Mouse (Mus musculus): ENCODE measurements around the gene Psmb4. TPM values are rescaled to one million over a fixed set of nuclear protein-coding genes. Genes with fewer than 3 reads are reported as not detected.
"Not testable (repeated sequence)": the region's sequence is repeated elsewhere in the genome, so short reads cannot be mapped to it uniquely, and the experiment has no call there.

Psmb4 gene
- polyA plus RNA-seq, 1 experiment from 2014 or later: 391 TPM

GRCm38 (mm10) chr3:94924688-94925087 lies 37.9 kb upstream of the Psmb4 start:
- no peak overlapping the region for H3K4me2 ChIP-seq (replicated peaks)
- H3K36me3 ChIP-seq: no peaks in the 10 kb centered on the region
- no peak overlapping the region for H3K27ac ChIP-seq
- no peak overlapping the region for H3K4me3 ChIP-seq (replicated peaks)
- H3K27me3 ChIP-seq: no peaks in the 10 kb centered on the region
- WGBS: 80% methylated on average over 8 of the region's 8 CpGs
- H3K9ac ChIP-seq (replicated peaks): no peak overlapping the region
- H3K9me3 ChIP-seq: no peaks in the 10 kb centered on the region
- H3K4me1 ChIP-seq (replicated peaks): no peaks in the 10 kb centered on the region
- ATAC-seq: no peak

- Histone ChIP-seq H3K4me3 (replicated peaks) (no peak overlapping the region), H3K36me3 (no peaks in the 10 kb centered on the region), H3K9ac (replicated peaks) (no peak overlapping the region), H3K27ac (no peak overlapping the region), H3K9me3 (no peaks in the 10 kb centered on the region), H3K4me2 (replicated peaks) (no peak overlapping the region), H3K4me1 (replicated peaks) (0 out of 2 replicates have a peak, but pooled peaks cover 3% of the 10 kb centered on the region), H3K27me3 (no peaks in the 10 kb centered on the region)
- WGBS: 69% methylated on average over 3 of the region's 3 CpGs
- ATAC-seq: no peak
These were observed 35.6 kb upstream of the Psmb4 start for GRCm38 (mm10) chr3:94922333-94922732.

- no peak overlapping the region for H3K27ac ChIP-seq
- no peak for ATAC-seq
- 0 out of 2 replicates have a peak, but pooled peaks cover 3% of the 10 kb centered on the region for H3K4me1 ChIP-seq (replicated peaks)
- H3K9ac ChIP-seq (replicated peaks): no peak overlapping the region
- no peak overlapping the region for H3K4me2 ChIP-seq (replicated peaks)
- H3K4me3 ChIP-seq (replicated peaks): no peak overlapping the region
- H3K9me3 ChIP-seq: no peaks in the 10 kb centered on the region
- 55% methylated on average over 3 of the region's 3 CpGs for WGBS
- no peaks in the 10 kb centered on the region for H3K27me3 ChIP-seq
- H3K36me3 ChIP-seq: no peaks in the 10 kb centered on the region
These were observed 34.3 kb upstream of the Psmb4 start for GRCm38 (mm10) chr3:94921104-94921503.

- Histone ChIP-seq H3K4me2 (replicated peaks) (no peak overlapping the region), H3K27ac (no peak overlapping the region), H3K4me3 (replicated peaks) (no peak overlapping the region), H3K36me3 (no peaks in the 10 kb centered on the region), H3K4me1 (replicated peaks) (0 out of 2 replicates have a peak, but pooled peaks cover 3% of the 10 kb centered on the region), H3K9me3 (no peaks in the 10 kb centered on the region), H3K27me3 (no peaks in the 10 kb centered on the region), H3K9ac (replicated peaks) (no peak overlapping the region)
- ATAC-seq: no peak
- WGBS: 84% methylated on average over 4 of the region's 4 CpGs
These were observed 32.1 kb upstream of the Psmb4 start for GRCm38 (mm10) chr3:94918845-94919244.

DNA sequence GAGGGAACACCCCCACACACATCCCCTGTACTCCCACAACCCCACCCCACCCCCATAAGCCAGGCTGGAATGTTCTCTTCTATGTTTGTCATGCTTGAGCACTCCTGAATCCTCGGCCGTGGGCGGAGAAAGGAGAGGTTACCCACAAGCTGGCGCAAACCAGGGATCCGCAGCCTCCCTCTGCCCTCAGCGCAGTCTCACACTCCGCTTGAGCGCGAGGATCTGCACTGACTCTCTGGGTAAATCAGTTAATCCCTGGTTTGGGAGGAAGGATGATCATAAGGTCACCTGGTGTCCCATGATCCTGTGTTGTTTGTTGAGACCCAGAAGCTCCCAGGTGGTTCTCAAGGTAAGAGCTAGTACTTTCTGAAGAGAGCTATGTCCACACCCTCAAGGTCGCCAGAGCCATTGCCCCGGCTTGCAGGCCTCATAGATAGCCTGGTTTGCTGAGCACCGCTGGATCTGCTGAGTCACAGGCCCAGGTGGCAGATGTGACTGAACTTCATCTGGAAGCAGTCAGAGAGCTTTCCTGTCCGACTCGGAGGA lies 31.1 kb upstream of the Psmb4 start:
- Histone ChIP-seq H3K9me3 (no peaks in the 10 kb centered on the region), H3K9ac (replicated peaks) (0 out of 2 replicates have a peak overlapping the region, but pooled peaks have one; percentile 7), H3K4me1 (replicated peaks) (0 out of 2 replicates have a peak, but pooled peaks cover 3% of the 10 kb centered on the region), H3K4me3 (replicated peaks) (no peak overlapping the region), H3K36me3 (no peaks in the 10 kb centered on the region), H3K27ac (no peak overlapping the region), H3K27me3 (no peaks in the 10 kb centered on the region), H3K4me2 (replicated peaks) (no peak overlapping the region)
- ATAC-seq: no peak
- WGBS: 34% methylated on average over 14 of the region's 14 CpGs

- H3K4me2 ChIP-seq (replicated peaks): no peak overlapping the region
- ATAC-seq: no peak
- H3K9me3 ChIP-seq: no peaks in the 10 kb centered on the region
- 92% methylated on average over 7 of the region's 7 CpGs for WGBS
- no peaks in the 10 kb centered on the region for H3K36me3 ChIP-seq
- no peak overlapping the region for H3K4me3 ChIP-seq (replicated peaks)
- H3K27ac ChIP-seq: no peak overlapping the region
- no peak overlapping the region for H3K9ac ChIP-seq (replicated peaks)
- H3K4me1 ChIP-seq (replicated peaks): 0 out of 2 replicates have a peak, but pooled peaks cover 3% of the 10 kb centered on the region
- no peaks in the 10 kb centered on the region for H3K27me3 ChIP-seq
These were observed 29.4 kb upstream of the Psmb4 start for GRCm38 (mm10) chr3:94915903-94916741.

DNA sequence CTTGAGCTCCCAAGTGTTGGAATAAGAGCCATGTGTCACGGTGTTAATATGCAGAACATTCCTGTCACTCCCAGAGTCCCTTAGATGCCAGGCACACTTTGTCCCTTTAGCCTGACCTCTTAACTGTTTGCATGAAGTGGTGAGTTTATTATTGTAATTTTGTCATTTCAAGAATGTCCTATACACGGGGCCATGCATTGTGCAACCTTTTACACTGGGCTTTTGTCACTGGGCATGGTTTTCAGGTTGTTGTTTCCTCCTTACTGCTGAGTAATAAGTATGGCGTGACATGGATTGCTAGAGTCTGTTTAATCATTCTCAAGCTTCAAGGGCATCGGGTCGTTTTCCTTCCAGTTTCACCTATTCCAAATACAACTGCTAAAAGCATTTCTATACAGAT lies 27.0 kb upstream of the Psmb4 start:
- no peak overlapping the region for H3K9ac ChIP-seq (replicated peaks)
- no peak for ATAC-seq
- H3K27me3 ChIP-seq: no peaks in the 10 kb centered on the region
- H3K4me2 ChIP-seq (replicated peaks): no peak overlapping the region
- H3K4me3 ChIP-seq (replicated peaks): no peak overlapping the region
- no peaks in the 10 kb centered on the region for H3K36me3 ChIP-seq
- H3K9me3 ChIP-seq: no peaks in the 10 kb centered on the region
- H3K4me1 ChIP-seq (replicated peaks): 0 out of 2 replicates have a peak, but pooled peaks cover 3% of the 10 kb centered on the region
- H3K27ac ChIP-seq: no peak overlapping the region
- 78% methylated on average over 5 of the region's 5 CpGs for WGBS

- no peak for ATAC-seq
- H3K27me3 ChIP-seq: no peaks in the 10 kb centered on the region
- H3K9ac ChIP-seq (replicated peaks): no peak overlapping the region
- no peaks in the 10 kb centered on the region for H3K9me3 ChIP-seq
- H3K4me1 ChIP-seq (replicated peaks): no peaks in the 10 kb centered on the region
- no peak overlapping the region for H3K4me3 ChIP-seq (replicated peaks)
- WGBS: 78% methylated on average over 2 of the region's 2 CpGs
- no peak overlapping the region for H3K4me2 ChIP-seq (replicated peaks)
- H3K27ac ChIP-seq: no peak overlapping the region
- no peaks in the 10 kb centered on the region for H3K36me3 ChIP-seq
These were observed 24.4 kb upstream of the Psmb4 start for GRCm38 (mm10) chr3:94911050-94911693.

DNA sequence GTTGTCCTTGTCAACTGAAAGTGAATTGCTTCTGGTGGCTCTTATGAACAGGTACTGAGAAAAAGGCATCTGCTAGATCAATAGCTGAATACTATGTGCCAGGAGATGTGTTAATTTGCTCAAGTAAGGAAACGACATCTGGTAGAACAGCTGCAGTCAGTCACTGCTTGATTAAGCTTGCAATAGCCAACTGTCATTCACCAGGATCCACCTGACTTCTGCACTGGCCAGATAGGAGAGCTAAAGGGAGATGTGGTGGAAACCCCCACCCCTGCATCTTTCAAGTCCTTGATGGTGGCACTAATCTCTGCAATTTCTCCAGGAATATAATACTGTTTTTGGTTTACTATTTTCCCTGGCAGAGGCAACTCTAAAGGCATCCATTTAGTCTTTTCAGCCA lies 19.7 kb upstream of the Psmb4 start:
- Histone ChIP-seq H3K36me3 (no peaks in the 10 kb centered on the region), H3K4me2 (replicated peaks) (no peak overlapping the region), H3K4me1 (replicated peaks) (no peaks in the 10 kb centered on the region), H3K27me3 (no peaks in the 10 kb centered on the region), H3K9me3 (no peaks in the 10 kb centered on the region), H3K27ac (no peak overlapping the region), H3K9ac (replicated peaks) (no peak overlapping the region), H3K4me3 (replicated peaks) (no peak overlapping the region)
- no peak for ATAC-seq
- 65% methylated on average over 1 of the region's 1 CpGs for WGBS

DNA sequence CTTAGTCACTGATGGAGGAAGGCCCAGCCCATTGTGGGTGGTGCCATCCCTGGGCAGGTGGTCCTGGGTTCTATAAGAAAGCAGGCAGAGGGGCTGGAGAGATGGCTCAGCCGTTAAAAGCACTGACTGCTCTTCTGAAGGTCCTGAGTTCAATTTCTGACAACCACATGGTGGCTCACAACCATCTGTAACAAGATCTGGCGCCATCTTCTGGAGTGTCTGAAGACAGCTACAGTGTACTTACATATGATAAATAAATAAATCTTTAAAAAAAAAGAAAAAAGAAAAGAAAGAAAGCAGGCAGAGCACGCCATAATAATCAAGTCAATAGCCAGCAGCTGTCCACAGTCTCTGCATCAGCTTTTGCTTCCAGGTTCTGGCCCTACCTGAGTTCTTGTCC lies 18.0 kb upstream of the Psmb4 start:
- not testable (repeated sequence) for H3K36me3 ChIP-seq; H3K4me3 ChIP-seq (replicated peaks); H3K4me1 ChIP-seq (replicated peaks); H3K4me2 ChIP-seq (replicated peaks); H3K9me3 ChIP-seq; H3K9ac ChIP-seq (replicated peaks); ATAC-seq; H3K27ac ChIP-seq; H3K27me3 ChIP-seq
- 57% methylated on average over 3 of the region's 3 CpGs for WGBS

DNA sequence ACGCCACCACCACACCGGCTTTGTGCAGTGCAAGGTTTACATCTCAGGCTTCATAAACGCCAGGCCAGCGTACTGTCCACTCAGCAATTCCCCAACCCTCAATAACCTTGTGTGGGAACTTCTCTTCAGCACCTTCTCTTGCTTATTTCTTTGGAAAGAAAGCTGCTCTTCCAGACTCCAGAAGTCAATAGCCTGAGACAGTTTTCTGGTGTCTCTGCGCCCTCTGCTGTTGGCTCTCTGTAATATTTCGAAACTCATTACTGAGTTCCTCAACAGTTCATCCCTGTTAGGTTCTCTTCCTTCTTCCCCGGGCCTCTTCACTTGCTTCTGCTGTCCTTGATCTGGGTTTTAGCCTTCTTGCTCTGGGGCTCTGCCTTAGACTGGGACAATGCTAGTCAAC lies 16.0 kb upstream of the Psmb4 start:
- 20% methylated on average over 7 of the region's 7 CpGs for WGBS
- no peaks in the 10 kb centered on the region for H3K4me1 ChIP-seq (replicated peaks)
- ATAC-seq: no peak

GRCm38 (mm10) chr3:94894076-94894475 lies 7.3 kb upstream of the Psmb4 start:
- Histone ChIP-seq H3K4me2 (replicated peaks) (no peak overlapping the region), H3K4me3 (replicated peaks) (no peak overlapping the region), H3K9ac (replicated peaks) (no peak overlapping the region), H3K4me1 (replicated peaks) (no peaks in the 10 kb centered on the region), H3K9me3 (no peaks in the 10 kb centered on the region), H3K36me3 (no peaks in the 10 kb centered on the region), H3K27me3 (peaks cover 3% of the 10 kb centered on the region; the same call in 1 of the 2 replicates), H3K27ac (no peak overlapping the region)
- WGBS: 69% methylated on average over 3 of the region's 3 CpGs
- no peak for ATAC-seq

More for the DNA sequence above, 16.0 kb upstream of the Psmb4 start:
- H3K4me2 ChIP-seq (replicated peaks): no peak overlapping the region
- no peaks in the 10 kb centered on the region for H3K9me3 ChIP-seq
- no peaks in the 10 kb centered on the region for H3K27me3 ChIP-seq
- no peaks in the 10 kb centered on the region for H3K36me3 ChIP-seq
- no peak overlapping the region for H3K27ac ChIP-seq
- H3K4me3 ChIP-seq (replicated peaks): no peak overlapping the region
- no peak overlapping the region for H3K9ac ChIP-seq (replicated peaks)
